ENCODE assay signal across 8 mouse cellular contexts in the genomic region with DNA sequence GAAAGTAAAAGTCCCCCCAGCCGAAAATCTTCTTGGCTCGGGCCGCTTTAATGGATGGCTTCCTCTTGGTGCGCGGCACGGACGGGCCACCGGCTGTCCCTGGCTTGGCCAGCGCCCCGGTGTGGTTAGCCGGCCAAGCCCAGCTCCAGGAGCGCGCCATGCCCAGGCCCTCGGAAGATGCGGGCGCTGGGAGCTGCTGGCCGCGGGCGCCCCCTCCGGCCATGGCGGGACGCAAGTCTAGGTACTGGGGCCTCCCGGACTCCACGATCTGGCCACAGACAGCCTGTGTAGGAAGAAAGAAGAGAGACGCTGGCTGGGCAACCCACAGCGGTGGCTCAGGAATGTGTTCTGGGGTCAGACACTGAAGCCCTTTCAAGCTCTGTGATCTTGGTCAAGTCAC. TPM values are rescaled to one million over a fixed set of nuclear protein-coding genes. Genes with fewer than 3 reads are reported as not detected.
DNase-seq lines count a peak whose midpoint lies in the region; ATAC-seq and TF ChIP-seq lines count a peak whose summit lies in the region.

No protein-coding gene starts in this region.

- no peak for TF ChIP-seq EP300 in heart, postnatal 0 days (IDR thresholded peaks at IDR 0.05; ENCODE audit: low read depth)

- no peaks in the 10 kb centered on the region for H3K36me3 ChIP-seq in heart, postnatal 0 days (replicated peaks; ENCODE audit: control insufficient read depth, insufficient read depth, low read length)

- H3K27ac ChIP-seq in heart, postnatal 0 days (ENCODE audit: low read depth): no peak overlapping the region

- peak overlapping the region; percentile 59 for H3K4me2 ChIP-seq in heart, postnatal 0 days (ENCODE audit: low read depth, low read length)

- H3K4me3 ChIP-seq in heart, postnatal 0 days (ENCODE audit: low read depth, low read length): peak overlapping the region; percentile 40

- TF ChIP-seq CTCF in heart, postnatal 0 days (IDR thresholded peaks at IDR 0.05; ENCODE audit: low read depth): peak; percentile 45

- WGBS in heart, postnatal 0 days: 1% methylated on average over 26 of the region's 26 CpGs

- H3K9me3 ChIP-seq in heart, postnatal 0 days (replicated peaks; ENCODE audit: control insufficient read depth, low read length): no peaks in the 10 kb centered on the region

- peaks cover 6% of the 10 kb centered on the region for H3K4me1 ChIP-seq in heart, postnatal 0 days (ENCODE audit: control insufficient read depth, insufficient read depth)

- peak; percentile 65 for DNase-seq in thymus, postnatal 4 days
- no peak for DNase-seq in thymus, postnatal 0 days (ENCODE audit: low spot score)
- DNase-seq in embryo, embryonic 10.5 days (ENCODE audit: low spot score): peak; percentile 77
- DNase-seq in heart, postnatal 0 days (ENCODE audit: low spot score): peak; percentile 59
- DNase-seq in kidney, postnatal 14 days: peak; percentile 75

- H3K9ac ChIP-seq in heart, postnatal 0 days (replicated peaks; ENCODE audit: low read depth, low read length): no peak overlapping the region

- peaks cover 81% of the 10 kb centered on the region for H3K27me3 ChIP-seq in heart, postnatal 0 days (ENCODE audit: control insufficient read depth, insufficient read depth, low read length)

- ATAC-seq in heart, postnatal 0 days (ENCODE audit: insufficient read depth, low read depth): peak; percentile 57
- ATAC-seq in megakaryocyte progenitor cell, adult 5-6 weeks (replicated peaks; ENCODE audit: poor library complexity): peak; percentile 67
- no peak for ATAC-seq in erythroblast, adult 5-6 weeks (replicated peaks; ENCODE audit: low FRiP score, poor library complexity, severe bottlenecking)
- no peak for ATAC-seq in inflammation-experienced regulatory T-cells, adult 6 months

RNA-seq across cellular contexts. Expression of a gene that starts 4.4 kb away (rescaled TPM):
- polyA plus RNA-seq in thymus, postnatal 0 days (2015; fragmentation: Nextera tagmentation; extraction: Ambion mirVana): 102 and 118 TPM in 2 replicates
- 109 and 161 TPM in 2 replicates for total RNA-seq in heart, postnatal 0 days (2014; rRNA removed; ENCODE audit: low replicate concordance)
- 47.9 and 51.5 TPM in 2 replicates for polyA plus RNA-seq in heart, postnatal 0 days (2015; fragmentation: Nextera tagmentation; extraction: Ambion mirVana)
- total RNA-seq in megakaryocyte progenitor cell, adult 5-6 weeks (2015): 91.3 and 92.6 TPM in 2 replicates
- total RNA-seq in megakaryocyte progenitor cell, adult 5-6 weeks (2017): 95.8 and 100 TPM in 2 replicates
- 17.9 and 19.9 TPM in 2 replicates for total RNA-seq in erythroblast, adult 5-6 weeks (2015; ENCODE audit: low replicate concordance)
- total RNA-seq in erythroblast, adult 5-6 weeks (2017; ENCODE audit: low replicate concordance): 12.3 and 18.3 TPM in 2 replicates
- polyA plus RNA-seq in inflammation-experienced regulatory T-cells, adult 6 months (2017; shearing (Covaris generic)): 10 to 100 TPM; 38.2 to 43.2 (median 42.9) TPM

RNA-seq across cellular contexts. Expression of a gene that starts 7.7 kb away (rescaled TPM):
- polyA plus RNA-seq in thymus, postnatal 0 days (2015; fragmentation: Nextera tagmentation; extraction: Ambion mirVana): 0.19 and 0.23 TPM in 2 replicates
- not detected in 2 replicates for total RNA-seq in heart, postnatal 0 days (2014; rRNA removed; ENCODE audit: low replicate concordance)
- 0.41 and 0.49 TPM in 2 replicates for polyA plus RNA-seq in heart, postnatal 0 days (2015; fragmentation: Nextera tagmentation; extraction: Ambion mirVana)
- total RNA-seq in megakaryocyte progenitor cell, adult 5-6 weeks (2015): not detected in 2 replicates
- total RNA-seq in megakaryocyte progenitor cell, adult 5-6 weeks (2017): not detected in 2 replicates
- total RNA-seq in erythroblast, adult 5-6 weeks (2015; ENCODE audit: low replicate concordance): not detected in 2 replicates
- not detected in 2 replicates for total RNA-seq in erythroblast, adult 5-6 weeks (2017; ENCODE audit: low replicate concordance)
- not detected for polyA plus RNA-seq in inflammation-experienced regulatory T-cells, adult 6 months (2017; shearing (Covaris generic))

RNA-seq across cellular contexts. Expression of a gene that starts 11.9 kb away (rescaled TPM):
- 10.4 and 13.2 TPM in 2 replicates for polyA plus RNA-seq in thymus, postnatal 0 days (2015; fragmentation: Nextera tagmentation; extraction: Ambion mirVana)
- 43.8 and 68.3 TPM in 2 replicates for total RNA-seq in heart, postnatal 0 days (2014; rRNA removed; ENCODE audit: low replicate concordance)
- 46.4 and 47.6 TPM in 2 replicates for polyA plus RNA-seq in heart, postnatal 0 days (2015; fragmentation: Nextera tagmentation; extraction: Ambion mirVana)
- not detected in 2 replicates for total RNA-seq in megakaryocyte progenitor cell, adult 5-6 weeks (2015)
- not detected in 2 replicates for total RNA-seq in megakaryocyte progenitor cell, adult 5-6 weeks (2017)
- not detected in 2 replicates for total RNA-seq in erythroblast, adult 5-6 weeks (2015; ENCODE audit: low replicate concordance)
- not detected in 2 replicates for total RNA-seq in erythroblast, adult 5-6 weeks (2017; ENCODE audit: low replicate concordance)
- not detected for polyA plus RNA-seq in inflammation-experienced regulatory T-cells, adult 6 months (2017; shearing (Covaris generic))

RNA-seq across cellular contexts. Expression of a gene that starts 25.2 kb away (rescaled TPM):
- polyA plus RNA-seq in thymus, postnatal 0 days (2015; fragmentation: Nextera tagmentation; extraction: Ambion mirVana): 0.30 and 0.73 TPM in 2 replicates
- total RNA-seq in heart, postnatal 0 days (2014; rRNA removed; ENCODE audit: low replicate concordance): 0.08 TPM in 1 of 2 replicates, not detected in the other
- 0.30 TPM in 1 of 2 replicates, not detected in the other for polyA plus RNA-seq in heart, postnatal 0 days (2015; fragmentation: Nextera tagmentation; extraction: Ambion mirVana)
- total RNA-seq in megakaryocyte progenitor cell, adult 5-6 weeks (2015): 0.20 and 0.25 TPM in 2 replicates
- 1.1 TPM in 1 of 2 replicates, not detected in the other for total RNA-seq in megakaryocyte progenitor cell, adult 5-6 weeks (2017)
- not detected in 2 replicates for total RNA-seq in erythroblast, adult 5-6 weeks (2015; ENCODE audit: low replicate concordance)
- not detected in 2 replicates for total RNA-seq in erythroblast, adult 5-6 weeks (2017; ENCODE audit: low replicate concordance)
- under 1 TPM in 1 of 3 experiments, not detected in 2; 0.35 TPM for polyA plus RNA-seq in inflammation-experienced regulatory T-cells, adult 6 months (2017; shearing (Covaris generic))

Comparison
In these comparisons a context has a peak if more than half of its experiments do, and no peak if none do; other contexts are left out.
1. ATAC-seq: peak in heart, postnatal 0 days (single experiment) and megakaryocyte progenitor cell, adult 5-6 weeks (single experiment); none in erythroblast, adult 5-6 weeks (single experiment) and inflammation-experienced regulatory T-cells, adult 6 months (single experiment).
2. RNA of a gene that starts 11.9 kb away (total RNA-seq): 43.8 to 68.3 TPM in heart, postnatal 0 days; not detected in megakaryocyte progenitor cell, adult 5-6 weeks and not detected in erythroblast, adult 5-6 weeks; every median in the first group is over 10 times any median in the second.